Comparison of ENCODE assay signal across 26 mouse cellular contexts in genomic region chr13:70581509-70581908, GRCm38 (mm10). TPM values are rescaled to one million over a fixed set of nuclear protein-coding genes. Genes with fewer than 3 reads are reported as not detected.
DNase-seq lines count a peak whose midpoint lies in the region; ATAC-seq and TF ChIP-seq lines count a peak whose summit lies in the region.
"Had no signal": no experiment of that assay in that cellular context is flagged by ENCODE, and none has a peak within 500 bp of the region (broad histone marks: within the 10 kb centered on the region; RNA-seq: fewer than 3 reads in every experiment).

No protein-coding gene starts in this region.

- H3K9ac ChIP-seq in hindbrain, postnatal 0 days (replicated peaks; ENCODE audit: low read length): no peak overlapping the region
- no peak overlapping the region for H3K9ac ChIP-seq in hindbrain, embryonic 13.5 days
- no peak overlapping the region for H3K9ac ChIP-seq in midbrain, postnatal 0 days (replicated peaks; ENCODE audit: low read length, poor library complexity, severe bottlenecking)
- H3K9ac ChIP-seq in midbrain, embryonic 11.5 days (ENCODE audit: low read length): no peak overlapping the region
- no peak overlapping the region for H3K9ac ChIP-seq in neural tube, embryonic 14.5 days (replicated peaks; ENCODE audit: low read depth, low read length)
- H3K9ac ChIP-seq: limb, embryonic 15.5 days; liver, embryonic 13.5 days had no signal

- peak; percentile 53 for TF ChIP-seq CTCF in hindbrain, postnatal 0 days (IDR thresholded peaks at IDR 0.05; ENCODE audit: low read depth)
- TF ChIP-seq CTCF in midbrain, postnatal 0 days (IDR thresholded peaks at IDR 0.05): peak; percentile 67
- 0 out of 2 replicates have a peak, but pooled peaks have one; percentile 15 for TF ChIP-seq CTCF in brain, embryonic 14.5 days (IDR thresholded peaks at IDR 0.05; ENCODE audit: borderline replicate concordance, extremely low read depth, insufficient read depth, insufficient read length)

- no peak overlapping the region for H3K27ac ChIP-seq in hindbrain, postnatal 0 days
- H3K27ac ChIP-seq in hindbrain, embryonic 13.5 days: no peak overlapping the region; the same call in 1 of the 2 replicates
- no peak overlapping the region for H3K27ac ChIP-seq in midbrain, postnatal 0 days (ENCODE audit: low read depth, low read length)
- no peak overlapping the region for H3K27ac ChIP-seq in midbrain, embryonic 11.5 days (ENCODE audit: low read depth, low read length)
- H3K27ac ChIP-seq in neural tube, embryonic 14.5 days (ENCODE audit: low read depth, low read length): no peak overlapping the region
- H3K27ac ChIP-seq: limb, embryonic 10.5 days; limb, embryonic 15.5 days; liver, embryonic 13.5 days; macrophage had no signal

- 0 out of 2 replicates have a peak, but pooled peaks have one; percentile 22 for ATAC-seq in hindbrain, postnatal 0 days
- ATAC-seq in hindbrain, embryonic 13.5 days (ENCODE audit: low FRiP score): no peak
- 0 out of 2 replicates have a peak, but pooled peaks have one; percentile 20 for ATAC-seq in midbrain, postnatal 0 days (ENCODE audit: low FRiP score)
- no peak for ATAC-seq in midbrain, embryonic 11.5 days (ENCODE audit: low FRiP score)
- peak; percentile 39; the same call in 1 of the 2 replicates for ATAC-seq in neural tube, embryonic 14.5 days (ENCODE audit: low read depth)
- ATAC-seq: forebrain, embryonic 14.5 days had no signal

- 80% methylated on average over 4 of the region's 4 CpGs for WGBS in hindbrain, postnatal 0 days
- 89% methylated on average over 4 of the region's 4 CpGs for WGBS in hindbrain, embryonic 13.5 days
- 84% methylated on average over 4 of the region's 4 CpGs for WGBS in midbrain, postnatal 0 days
- 82% methylated on average over 4 of the region's 4 CpGs for WGBS in midbrain, embryonic 11.5 days
- WGBS in neural tube, embryonic 14.5 days: 90% methylated on average over 4 of the region's 4 CpGs

- H3K4me3 ChIP-seq in hindbrain, postnatal 0 days (ENCODE audit: low read length): no peak overlapping the region
- no peak overlapping the region for H3K4me3 ChIP-seq in hindbrain, embryonic 13.5 days
- no peak overlapping the region for H3K4me3 ChIP-seq in midbrain, postnatal 0 days (ENCODE audit: low read depth, low read length)
- no peak overlapping the region for H3K4me3 ChIP-seq in midbrain, embryonic 11.5 days (ENCODE audit: low read depth, low read length)
- H3K4me3 ChIP-seq in neural tube, embryonic 14.5 days (ENCODE audit: low read depth, low read length): no peak overlapping the region
- H3K4me3 ChIP-seq: limb, embryonic 10.5 days; limb, embryonic 15.5 days; liver, embryonic 13.5 days had no signal

- H3K27me3 ChIP-seq in hindbrain, postnatal 0 days (ENCODE audit: insufficient read depth, low read length): no peaks in the 10 kb centered on the region
- H3K27me3 ChIP-seq in hindbrain, embryonic 13.5 days: no peaks in the 10 kb centered on the region
- H3K27me3 ChIP-seq in midbrain, postnatal 0 days (ENCODE audit: insufficient read depth, low read length): no peaks in the 10 kb centered on the region
- no peaks in the 10 kb centered on the region for H3K27me3 ChIP-seq in midbrain, embryonic 11.5 days (ENCODE audit: control insufficient read depth, insufficient read depth, low read length)
- no peaks in the 10 kb centered on the region for H3K27me3 ChIP-seq in neural tube, embryonic 14.5 days (ENCODE audit: control insufficient read depth, insufficient read depth, low read length)
- H3K27me3 ChIP-seq: limb, embryonic 15.5 days; liver, embryonic 13.5 days had no signal

- no peak for TF ChIP-seq POLR2A in brain, embryonic 14.5 days (IDR thresholded peaks at IDR 0.05; ENCODE audit: borderline replicate concordance, extremely low read depth, insufficient read depth, insufficient read length, poor library complexity, severe bottlenecking)

- no peak overlapping the region for H3K4me2 ChIP-seq in hindbrain, postnatal 0 days (ENCODE audit: low read depth, low read length)
- no peak overlapping the region for H3K4me2 ChIP-seq in hindbrain, embryonic 13.5 days
- no peak overlapping the region for H3K4me2 ChIP-seq in midbrain, postnatal 0 days (ENCODE audit: low read depth, low read length, poor library complexity, severe bottlenecking)
- no peak overlapping the region for H3K4me2 ChIP-seq in midbrain, embryonic 11.5 days
- H3K4me2 ChIP-seq in neural tube, embryonic 14.5 days (ENCODE audit: low read depth, low read length): no peak overlapping the region
- H3K4me2 ChIP-seq: heart, embryonic 11.5 days; limb, embryonic 15.5 days; liver, embryonic 13.5 days had no signal

- peak; percentile 59 for DNase-seq in hindbrain, postnatal 0 days (ENCODE audit: low spot score)
- DNase-seq in midbrain, postnatal 0 days (ENCODE audit: low spot score): peak; percentile 61
- no peak for DNase-seq in midbrain, embryonic 11.5 days (ENCODE audit: low spot score, missing footprints)
- peak; percentile 49 for DNase-seq in brain, embryonic 14.5 days (ENCODE audit: low read depth)
- DNase-seq in lung, adult 18-20 months: no peak
- DNase-seq: adrenal gland, postnatal 25 days; B cell, adult 2 months; cerebellum, adult 2 months; cerebellum, postnatal 25 days; gastrocnemius, postnatal 25 days; heart, adult 18-20 months; heart, postnatal 36 days; kidney, adult 18-20 months; kidney, postnatal 4 days; liver, embryonic 13.5 days; lung, adult 2 months; lung, postnatal 10 days; spleen, adult 18-20 months; thymus, postnatal 14 days had no signal

- H3K36me3 ChIP-seq in hindbrain, postnatal 0 days (ENCODE audit: insufficient read depth, low read length): peaks cover 10% of the 10 kb centered on the region; the same call in 1 of the 2 replicates
- H3K36me3 ChIP-seq in hindbrain, embryonic 13.5 days: peaks cover 7% of the 10 kb centered on the region
- peaks cover 3% of the 10 kb centered on the region; the same call in 1 of the 2 replicates for H3K36me3 ChIP-seq in midbrain, postnatal 0 days (ENCODE audit: insufficient read depth, low read length)
- H3K36me3 ChIP-seq in midbrain, embryonic 11.5 days (ENCODE audit: control insufficient read depth, insufficient read depth, low read length): no peaks in the 10 kb centered on the region
- 0 out of 2 replicates have a peak, but pooled peaks cover 5% of the 10 kb centered on the region for H3K36me3 ChIP-seq in neural tube, embryonic 14.5 days (ENCODE audit: control insufficient read depth, insufficient read depth, low read length)

- no peaks in the 10 kb centered on the region for H3K4me1 ChIP-seq in hindbrain, postnatal 0 days (ENCODE audit: insufficient read depth, low read length)
- peaks cover 14% of the 10 kb centered on the region; the same call in 1 of the 2 replicates for H3K4me1 ChIP-seq in hindbrain, embryonic 13.5 days (replicated peaks)
- H3K4me1 ChIP-seq in midbrain, postnatal 0 days (ENCODE audit: insufficient read depth, low read length): no peaks in the 10 kb centered on the region
- no peaks in the 10 kb centered on the region for H3K4me1 ChIP-seq in midbrain, embryonic 11.5 days (ENCODE audit: control insufficient read depth, insufficient read depth, low read length)
- no peaks in the 10 kb centered on the region for H3K4me1 ChIP-seq in neural tube, embryonic 14.5 days (ENCODE audit: control insufficient read depth, insufficient read depth, low read length)
- H3K4me1 ChIP-seq: limb, embryonic 10.5 days; limb, embryonic 15.5 days; liver, embryonic 13.5 days had no signal

- no peaks in the 10 kb centered on the region for H3K9me3 ChIP-seq in hindbrain, postnatal 0 days (ENCODE audit: low read length)
- H3K9me3 ChIP-seq in hindbrain, embryonic 13.5 days: no peaks in the 10 kb centered on the region
- no peaks in the 10 kb centered on the region for H3K9me3 ChIP-seq in midbrain, postnatal 0 days (ENCODE audit: low read length)
- H3K9me3 ChIP-seq in midbrain, embryonic 11.5 days (ENCODE audit: control insufficient read depth, low read length): no peaks in the 10 kb centered on the region
- no peaks in the 10 kb centered on the region for H3K9me3 ChIP-seq in neural tube, embryonic 14.5 days (ENCODE audit: control insufficient read depth, low read length)
- H3K9me3 ChIP-seq: limb, embryonic 10.5 days; limb, embryonic 15.5 days; liver, embryonic 13.5 days had no signal

RNA-seq across cellular contexts. Expression of gene Ice1, which starts 55.9 kb away (rescaled TPM):
- 59.7 and 60.1 TPM in 2 replicates for total RNA-seq in hindbrain, postnatal 0 days (2014; rRNA removed)
- polyA plus RNA-seq in hindbrain, postnatal 0 days (2015; fragmentation: Nextera tagmentation; extraction: Ambion mirVana): 18.7 and 21.5 TPM in 2 replicates
- 28.5 and 29.3 TPM in 2 replicates for polyA plus RNA-seq in hindbrain, embryonic 13.5 days (2015; fragmentation: Nextera tagmentation; extraction: Ambion mirVana)
- total RNA-seq in midbrain, postnatal 0 days (2014; rRNA removed): 77.4 and 88.7 TPM in 2 replicates
- polyA plus RNA-seq in midbrain, postnatal 0 days (2015; fragmentation: Nextera tagmentation; extraction: Ambion mirVana): 23.5 and 25.4 TPM in 2 replicates
- 28.4 and 28.9 TPM in 2 replicates for polyA plus RNA-seq in midbrain, embryonic 11.5 days (2014; fragmentation: Nextera tagmentation; extraction: Ambion mirVana)
- 119 and 121 TPM in 2 replicates for polyA plus RNA-seq in brain, embryonic 14.5 days (2012; rRNA removed)
- 56.1 and 58.9 TPM in 2 replicates for polyA plus RNA-seq in neural tube, embryonic 14.5 days (2014; fragmentation: Nextera tagmentation; extraction: Ambion mirVana)

Comparison
In these comparisons a context has a peak if more than half of its experiments do, and no peak if none do; other contexts are left out.
1. ATAC-seq: peak in hindbrain, postnatal 0 days (single experiment), midbrain, postnatal 0 days (single experiment) and neural tube, embryonic 14.5 days (single experiment); none in hindbrain, embryonic 13.5 days (single experiment) and midbrain, embryonic 11.5 days (single experiment).
2. DNase-seq: peak in hindbrain, postnatal 0 days (single experiment), midbrain, postnatal 0 days (single experiment) and brain, embryonic 14.5 days (single experiment); none in midbrain, embryonic 11.5 days (single experiment) and lung, adult 18-20 months (0 of 2).
3. CTCF ChIP-seq: peak in every context shown above with its lines; median percentile 67 in midbrain, postnatal 0 days; 53 in hindbrain, postnatal 0 days; 15 in brain, embryonic 14.5 days.